Mouse (Mus musculus) layer of hippocampus, adult 8-10 months (tissue): ENCODE data around the gene Mrps16. TPM values are rescaled to one million over a fixed set of nuclear protein-coding genes. Genes with fewer than 3 reads are reported as not detected.

Experiments used
- DNase-seq, 2 experiments: peaks; one replicate each; pipeline ENCODE4 v3.0.0; 2022; ENCODE audit warnings: low spot score in 2 of 2
- total RNA-seq, 4 experiments: library from RNA; stranded (reverse); gene quantifications; 2 replicates each; pipeline ENCODE4 v1.2.4; 2022

Mrps16 gene
- total RNA-seq, 4 experiments from 2014 or later, result 30.8 to 41.2 (median 35.5) TPM

GRCm38 (mm10) chr14:20368271-20368670 lies 25.2 kb downstream of the Mrps16 start:
- DNase-seq, result no peak

GRCm38 (mm10) chr14:20363230-20363629 lies 30.2 kb downstream of the Mrps16 start:
- no peak for DNase-seq

GRCm38 (mm10) chr14:20347991-20348541 lies 45.4 kb downstream of the Mrps16 start, which contains the start of the genes Ecd and Fam149b:
Ecd (minus strand) TSS chr14:20348121.
Fam149b (plus strand) TSS chr14:20348162.
- peak; percentile 87 to 91 for DNase-seq

- DNase-seq, result no peak
Measured at GRCm38 (mm10) chr14:20347441-20347990, 45.9 kb downstream of the Mrps16 start.

GRCm38 (mm10) chr14:20345885-20346284 lies 47.5 kb downstream of the Mrps16 start:
- no peak for DNase-seq

GRCm38 (mm10) chr14:20340866-20341265 lies 52.6 kb downstream of the Mrps16 start:
- no peak for DNase-seq

GRCm38 (mm10) chr14:20340149-20340548 lies 53.3 kb downstream of the Mrps16 start:
- DNase-seq, result no peak

GRCm38 (mm10) chr14:20339415-20339814 lies 54.0 kb downstream of the Mrps16 start:
- no peak for DNase-seq

Other genes starting within 250 kb of the Mrps16 start
- under 1 TPM; 0.33 to 0.71 (median 0.48) TPM for gene Kcnk5, start 211.8 kb downstream of the Mrps16 start, total RNA-seq
- gene Kcnk16, start 124.4 kb downstream of the Mrps16 start, total RNA-seq, result not detected
- 10 to 100 TPM; 22.9 to 32.4 (median 28.4) TPM for gene Nudt13, start 98.9 kb downstream of the Mrps16 start, total RNA-seq
- 10 to 100 TPM; 30.2 to 35.7 (median 32.7) TPM for gene Ecd, start 45.5 kb downstream of the Mrps16 start, total RNA-seq
- 10 to 100 TPM; 43.4 to 58.3 (median 47.2) TPM for gene Fam149b, start 45.5 kb downstream of the Mrps16 start, total RNA-seq
- 10 to 100 TPM; 26.3 to 30.9 (median 29.7) TPM for gene Dnajc9, start 4.7 kb downstream of the Mrps16 start, total RNA-seq
- 1 to 10 TPM in 3 of 4 experiments, under 1 TPM in 1; 0.93 to 2.9 (median 2.3) TPM for gene Cfap70, start 58.6 kb upstream of the Mrps16 start, total RNA-seq
- 10 to 100 TPM; 84.3 to 86.7 (median 85.4) TPM for gene Anxa7, start 86.5 kb upstream of the Mrps16 start, total RNA-seq
- 1 to 10 TPM in 1 of 4 experiments, under 1 TPM in 3; 0.71 to 1.3 (median 0.96) TPM for gene Mss51, start 103.3 kb upstream of the Mrps16 start, total RNA-seq
- 100 to 1,000 TPM; 256 to 309 (median 290) TPM for gene Ppp3cb, start 152.9 kb upstream of the Mrps16 start, total RNA-seq
- gene Usp54, start 247.4 kb upstream of the Mrps16 start, total RNA-seq, result 10 to 100 TPM; 53.4 to 67.8 (median 59.7) TPM